Comparison of ENCODE assay signal across 8 mouse cellular contexts in genomic region chr6:134670881-134671411, GRCm38 (mm10). TPM values are rescaled to one million over a fixed set of nuclear protein-coding genes. Genes with fewer than 3 reads are reported as not detected.
DNase-seq lines count a peak whose midpoint lies in the region; ATAC-seq and TF ChIP-seq lines count a peak whose summit lies in the region.
"Had no signal": no experiment of that assay in that cellular context is flagged by ENCODE, and none has a peak within 500 bp of the region (broad histone marks: within the 10 kb centered on the region; RNA-seq: fewer than 3 reads in every experiment).

No protein-coding gene starts in this region.

- H3K9me3 ChIP-seq in neural tube, embryonic 13.5 days = no peaks in the 10 kb centered on the region
- H3K9me3 ChIP-seq in neural tube, embryonic 15.5 days (replicated peaks) = no peaks in the 10 kb centered on the region
- H3K9me3 ChIP-seq: liver, embryonic 15.5 days had no signal

- TF ChIP-seq POLR2A in heart, adult 2 months (IDR thresholded peaks at IDR 0.05; ENCODE audit: insufficient read depth, low read depth, low read length) = no peak

- no peak overlapping the region for H3K4me3 ChIP-seq in neural tube, embryonic 13.5 days
- no peak overlapping the region for H3K4me3 ChIP-seq in neural tube, embryonic 15.5 days (replicated peaks)
- no peak overlapping the region for H3K4me3 ChIP-seq in heart, adult 2 months
- H3K4me3 ChIP-seq: liver, embryonic 15.5 days had no signal

- DNase-seq in heart, adult 2 months = peak; percentile 33 to 45
- peak; percentile 37 to 60 for DNase-seq in kidney, postnatal 4 days
- DNase-seq in layer of hippocampus, adult 9-10 months (ENCODE audit: low spot score) = no peak
- no peak for DNase-seq in right cerebral cortex, postnatal 4 days
- DNase-seq in right cerebral cortex, postnatal 14 days = no peak

- H3K4me1 ChIP-seq in neural tube, embryonic 13.5 days (replicated peaks) = peaks cover 17% of the 10 kb centered on the region
- peaks cover 24% of the 10 kb centered on the region for H3K4me1 ChIP-seq in neural tube, embryonic 15.5 days
- peaks cover 7% of the 10 kb centered on the region for H3K4me1 ChIP-seq in heart, adult 2 months (ENCODE audit: control insufficient read depth, insufficient read depth, low read length)

- H3K27ac ChIP-seq in neural tube, embryonic 13.5 days (replicated peaks) = no peak overlapping the region
- no peak overlapping the region for H3K27ac ChIP-seq in neural tube, embryonic 15.5 days (replicated peaks)
- H3K27ac ChIP-seq in heart, adult 2 months = peak overlapping the region; percentile 53; the same call in 1 of the 2 replicates
- H3K27ac ChIP-seq: liver, embryonic 15.5 days had no signal

- WGBS in neural tube, embryonic 13.5 days = 63% methylated on average over 4 of the region's 4 CpGs
- 57% methylated on average over 4 of the region's 4 CpGs for WGBS in neural tube, embryonic 15.5 days
- 20% methylated on average over 4 of the region's 4 CpGs for WGBS in heart, adult 2 months

- TF ChIP-seq EP300 in heart, adult 2 months (IDR thresholded peaks at IDR 0.05; ENCODE audit: insufficient read depth, low read depth, low read length) = no peak

- H3K79me2 ChIP-seq in heart, adult 2 months (replicated peaks; ENCODE audit: control insufficient read depth, insufficient read depth, low read length) = no peaks in the 10 kb centered on the region; the same call in none of the 2 replicates

- no peak overlapping the region for H3K4me2 ChIP-seq in neural tube, embryonic 13.5 days
- H3K4me2 ChIP-seq in neural tube, embryonic 15.5 days = no peak overlapping the region
- H3K4me2 ChIP-seq: liver, embryonic 15.5 days had no signal

- no peak overlapping the region for H3K9ac ChIP-seq in neural tube, embryonic 13.5 days
- no peak overlapping the region for H3K9ac ChIP-seq in neural tube, embryonic 15.5 days (replicated peaks)
- no peak overlapping the region for H3K9ac ChIP-seq in heart, adult 2 months (ENCODE audit: low read depth, low read length)
- H3K9ac ChIP-seq: liver, embryonic 15.5 days had no signal

- intact Hi-C loops in heart, adult 2 months (cut with DNase I) = loop anchor here (5.0 kb wide), 1 partner anchor 51 kb away; no protein-coding TSS in a partner anchor

- H3K27me3 ChIP-seq in neural tube, embryonic 13.5 days = no peaks in the 10 kb centered on the region
- H3K27me3 ChIP-seq in neural tube, embryonic 15.5 days (replicated peaks) = no peaks in the 10 kb centered on the region
- H3K27me3 ChIP-seq in heart, adult 2 months (ENCODE audit: control insufficient read depth, insufficient read depth, low read length) = no peaks in the 10 kb centered on the region
- H3K27me3 ChIP-seq: liver, embryonic 15.5 days had no signal

- TF ChIP-seq CTCF in heart, adult 2 months (IDR thresholded peaks at IDR 0.05) = no peak

- no peaks in the 10 kb centered on the region for H3K36me3 ChIP-seq in neural tube, embryonic 13.5 days
- H3K36me3 ChIP-seq in neural tube, embryonic 15.5 days = no peaks in the 10 kb centered on the region
- no peaks in the 10 kb centered on the region; the same call in 1 of the 2 replicates for H3K36me3 ChIP-seq in heart, adult 2 months (ENCODE audit: control insufficient read depth, insufficient read depth, low read length)
- H3K36me3 ChIP-seq: liver, embryonic 15.5 days had no signal

- ATAC-seq in neural tube, embryonic 13.5 days (ENCODE audit: low read depth) = 0 out of 2 replicates have a peak, but pooled peaks have one; percentile 45
- no peak for ATAC-seq in neural tube, embryonic 15.5 days (ENCODE audit: low FRiP score)

RNA-seq across cellular contexts. Expression of gene Borcs5, which starts 31.6 kb away (rescaled TPM):
- polyA plus RNA-seq in neural tube, embryonic 13.5 days (2015; fragmentation: Nextera tagmentation; extraction: Ambion mirVana) = 47.5 and 48.1 TPM in 2 replicates
- 36.1 and 44.3 TPM in 2 replicates for polyA plus RNA-seq in neural tube, embryonic 15.5 days (2015; fragmentation: Nextera tagmentation; extraction: Ambion mirVana)
- 10 to 100 TPM in 1 of 2 experiments, 1 to 10 TPM in 1; 9.9 to 11.5 TPM for total RNA-seq in heart, adult 2 months (2021)
- polyA plus RNA-seq in heart, adult 2 months (2012; rRNA removed) = 10.5 and 13.0 TPM in 2 replicates

RNA-seq across cellular contexts. Expression of gene Mansc1, which starts 38.7 kb away (rescaled TPM):
- 1.1 and 1.5 TPM in 2 replicates for polyA plus RNA-seq in neural tube, embryonic 13.5 days (2015; fragmentation: Nextera tagmentation; extraction: Ambion mirVana)
- polyA plus RNA-seq in neural tube, embryonic 15.5 days (2015; fragmentation: Nextera tagmentation; extraction: Ambion mirVana) = 0.99 and 2.0 TPM in 2 replicates
- 1 to 10 TPM; 4.3 to 5.5 TPM for total RNA-seq in heart, adult 2 months (2021)
- 4.5 and 5.6 TPM in 2 replicates for polyA plus RNA-seq in heart, adult 2 months (2012; rRNA removed)

Comparison
In these comparisons a context has a peak if more than half of its experiments do, and no peak if none do; other contexts are left out.
1. DNase-seq: peak in heart, adult 2 months (2 of 2) and kidney, postnatal 4 days (2 of 2); none in layer of hippocampus, adult 9-10 months (single experiment), right cerebral cortex, postnatal 4 days (single experiment) and right cerebral cortex, postnatal 14 days (single experiment).